Mouse (Mus musculus): Measurements from ENCODE around the gene Polr3e. TPM values are rescaled to one million over a fixed set of nuclear protein-coding genes. Genes with fewer than 3 reads are reported as not detected.
A peak's percentile ranks its signal among the peaks of the same experiment; 100 is the strongest.
"Not testable (repeated sequence)": the region's sequence is repeated elsewhere in the genome, so short reads cannot be mapped to it uniquely, and the experiment has no call there.

Polr3e gene
- polyA plus RNA-seq, 1 experiment from 2014 or later, result 9.3 TPM

- no peak overlapping the region for H3K9ac ChIP-seq (replicated peaks)
- H3K9me3 ChIP-seq (ENCODE audit: low read length), result no peaks in the 10 kb centered on the region
- TF ChIP-seq EP300 (IDR thresholded peaks at IDR 0.05; ENCODE audit: low read depth) (no peak), CTCF (IDR thresholded peaks at IDR 0.05; ENCODE audit: low read depth) (peak; percentile 40)
- no peak overlapping the region for H3K4me2 ChIP-seq (ENCODE audit: low read depth, low read length)
- 92% methylated on average over 6 of the region's 6 CpGs for WGBS (ENCODE audit: insufficient replicate concordance)
- H3K4me3 ChIP-seq (ENCODE audit: low read depth, low read length), result no peak overlapping the region
- H3K36me3 ChIP-seq (replicated peaks; ENCODE audit: insufficient read depth, low read length), result peaks cover 46% of the 10 kb centered on the region
- no peaks in the 10 kb centered on the region for H3K4me1 ChIP-seq (ENCODE audit: insufficient read depth)
- H3K27ac ChIP-seq (ENCODE audit: low read depth), result no peak overlapping the region
- H3K27me3 ChIP-seq (ENCODE audit: insufficient read depth, low read length), result no peaks in the 10 kb centered on the region
- ATAC-seq (no peak), DNase-seq (no peak)
Measured at GRCm38 (mm10) chr7:120960601-120961000, 43.1 kb downstream of the Polr3e start.

GRCm38 (mm10) chr7:120961893-120962292 is 44.3 kb downstream of the Polr3e start:
- no peak overlapping the region for H3K4me2 ChIP-seq (ENCODE audit: low read depth, low read length)
- no peak overlapping the region for H3K27ac ChIP-seq (ENCODE audit: low read depth)
- DNase-seq (no peak), ATAC-seq (no peak)
- no peaks in the 10 kb centered on the region for H3K4me1 ChIP-seq (ENCODE audit: insufficient read depth)
- H3K9me3 ChIP-seq (ENCODE audit: low read length), result no peaks in the 10 kb centered on the region
- no peaks in the 10 kb centered on the region for H3K27me3 ChIP-seq (ENCODE audit: insufficient read depth, low read length)
- H3K36me3 ChIP-seq (replicated peaks; ENCODE audit: insufficient read depth, low read length), result peaks cover 39% of the 10 kb centered on the region
- TF ChIP-seq EP300 (IDR thresholded peaks at IDR 0.05; ENCODE audit: low read depth) (no peak), CTCF (IDR thresholded peaks at IDR 0.05; ENCODE audit: low read depth) (no peak)
- no peak overlapping the region for H3K4me3 ChIP-seq (ENCODE audit: low read depth, low read length)
- no peak overlapping the region for H3K9ac ChIP-seq (replicated peaks)
- 71% methylated on average over 3 of the region's 3 CpGs for WGBS (ENCODE audit: insufficient replicate concordance)

GRCm38 (mm10) chr7:120963126-120963525 is 45.6 kb downstream of the Polr3e start:
- DNase-seq (no peak), ATAC-seq (no peak)
- Histone ChIP-seq H3K4me1 (ENCODE audit: insufficient read depth) (no peaks in the 10 kb centered on the region), H3K36me3 (replicated peaks; ENCODE audit: insufficient read depth, low read length) (peaks cover 32% of the 10 kb centered on the region), H3K4me3 (ENCODE audit: low read depth, low read length) (no peak overlapping the region), H3K4me2 (ENCODE audit: low read depth, low read length) (no peak overlapping the region), H3K27ac (ENCODE audit: low read depth) (no peak overlapping the region), H3K9me3 (ENCODE audit: low read length) (no peaks in the 10 kb centered on the region), H3K9ac (replicated peaks) (no peak overlapping the region), H3K27me3 (ENCODE audit: insufficient read depth, low read length) (no peaks in the 10 kb centered on the region)
- TF ChIP-seq EP300 (IDR thresholded peaks at IDR 0.05; ENCODE audit: low read depth) (no peak), CTCF (IDR thresholded peaks at IDR 0.05; ENCODE audit: low read depth) (no peak)
- WGBS (ENCODE audit: insufficient replicate concordance), result 79% methylated on average over 5 of the region's 5 CpGs

GRCm38 (mm10) chr7:120969221-120969620 is 51.7 kb downstream of the Polr3e start:
- no peaks in the 10 kb centered on the region for H3K9me3 ChIP-seq (ENCODE audit: low read length)
- WGBS (ENCODE audit: insufficient replicate concordance), result 47% methylated on average over 7 of the region's 7 CpGs
- H3K27ac ChIP-seq (ENCODE audit: low read depth), result peak overlapping the region; percentile 56
- H3K4me2 ChIP-seq (ENCODE audit: low read depth, low read length), result peak overlapping the region; percentile 53
- no peak overlapping the region for H3K4me3 ChIP-seq (ENCODE audit: low read depth, low read length)
- peaks cover 15% of the 10 kb centered on the region for H3K4me1 ChIP-seq (ENCODE audit: insufficient read depth)
- no peak overlapping the region; the same call in 1 of the 2 replicates for H3K9ac ChIP-seq (replicated peaks)
- H3K36me3 ChIP-seq (replicated peaks; ENCODE audit: insufficient read depth, low read length), result peaks cover 9% of the 10 kb centered on the region
- peak; percentile 92 for ATAC-seq
- H3K27me3 ChIP-seq (ENCODE audit: insufficient read depth, low read length), result no peaks in the 10 kb centered on the region
- no peak for TF ChIP-seq CTCF (IDR thresholded peaks at IDR 0.05; ENCODE audit: low read depth)
- peak; percentile 84 for TF ChIP-seq EP300 (IDR thresholded peaks at IDR 0.05; ENCODE audit: low read depth)
- DNase-seq, result no peak

GRCm38 (mm10) chr7:120970112-120970511 is 52.6 kb downstream of the Polr3e start:
- Histone ChIP-seq H3K36me3 (replicated peaks; ENCODE audit: insufficient read depth, low read length) (peaks cover 6% of the 10 kb centered on the region), H3K9me3 (ENCODE audit: low read length) (no peaks in the 10 kb centered on the region), H3K4me2 (ENCODE audit: low read depth, low read length) (no peak overlapping the region), H3K27ac (ENCODE audit: low read depth) (no peak overlapping the region), H3K9ac (replicated peaks) (no peak overlapping the region), H3K4me1 (ENCODE audit: insufficient read depth) (peaks cover 20% of the 10 kb centered on the region), H3K4me3 (ENCODE audit: low read depth, low read length) (no peak overlapping the region), H3K27me3 (ENCODE audit: insufficient read depth, low read length) (no peaks in the 10 kb centered on the region)
- ATAC-seq (no peak), DNase-seq (no peak)
- no peak for TF ChIP-seq CTCF (IDR thresholded peaks at IDR 0.05; ENCODE audit: low read depth)
- no peak for TF ChIP-seq EP300 (IDR thresholded peaks at IDR 0.05; ENCODE audit: low read depth)
- 80% methylated on average over 5 of the region's 5 CpGs for WGBS (ENCODE audit: insufficient replicate concordance)

- 83% methylated on average over 2 of the region's 2 CpGs for whole genome bisulfite sequencing (ENCODE audit: insufficient replicate concordance)
- not testable (repeated sequence) for H3K27me3 ChIP-seq (ENCODE audit: insufficient read depth, low read length); H3K36me3 ChIP-seq (replicated peaks; ENCODE audit: insufficient read depth, low read length); H3K9me3 ChIP-seq (ENCODE audit: low read length); ATAC-seq; H3K9ac ChIP-seq (replicated peaks); DNase-seq; H3K4me2 ChIP-seq (ENCODE audit: low read depth, low read length); H3K27ac ChIP-seq (ENCODE audit: low read depth); H3K4me3 ChIP-seq (ENCODE audit: low read depth, low read length)
- peaks cover 20% of the 10 kb centered on the region for H3K4me1 ChIP-seq (ENCODE audit: insufficient read depth)
Measured at GRCm38 (mm10) chr7:120972471-120972870, 54.9 kb downstream of the Polr3e start.

GRCm38 (mm10) chr7:120974001-120974400 is 56.5 kb downstream of the Polr3e start:
- H3K36me3 ChIP-seq (replicated peaks; ENCODE audit: insufficient read depth, low read length), result 0 out of 2 replicates have a peak, but pooled peaks cover 2% of the 10 kb centered on the region
- no peaks in the 10 kb centered on the region for H3K27me3 ChIP-seq (ENCODE audit: insufficient read depth, low read length)
- DNase-seq (no peak), ATAC-seq (no peak)
- WGBS (ENCODE audit: insufficient replicate concordance), result 78% methylated on average over 3 of the region's 3 CpGs
- TF ChIP-seq CTCF (IDR thresholded peaks at IDR 0.05; ENCODE audit: low read depth) (no peak), EP300 (IDR thresholded peaks at IDR 0.05; ENCODE audit: low read depth) (no peak)
- no peak overlapping the region for H3K9ac ChIP-seq (replicated peaks)
- H3K27ac ChIP-seq (ENCODE audit: low read depth), result no peak overlapping the region
- H3K4me1 ChIP-seq (ENCODE audit: insufficient read depth), result peaks cover 24% of the 10 kb centered on the region
- H3K9me3 ChIP-seq (ENCODE audit: low read length), result no peaks in the 10 kb centered on the region
- 0 out of 2 replicates have a peak overlapping the region, but pooled peaks have one; percentile 9 for H3K4me2 ChIP-seq (ENCODE audit: low read depth, low read length)
- H3K4me3 ChIP-seq (ENCODE audit: low read depth, low read length), result no peak overlapping the region

Measured in liver, postnatal 0 days (tissue).